In genomic region chr1:37664496-37664895, GRCm38 (mm10) we compare ENCODE assay signal across 33 mouse cellular contexts. TPM values are rescaled to one million over a fixed set of nuclear protein-coding genes. Genes with fewer than 3 reads are reported as not detected.
DNase-seq lines count a peak whose midpoint lies in the region; ATAC-seq and TF ChIP-seq lines count a peak whose summit lies in the region.
"Had no signal": no experiment of that assay in that cellular context is flagged by ENCODE, and none has a peak within 500 bp of the region (broad histone marks: within the 10 kb centered on the region; RNA-seq: fewer than 3 reads in every experiment).

No protein-coding gene starts in this region.

- H3K36me3 ChIP-seq in lung, embryonic 16.5 days (ENCODE audit: control insufficient read depth, insufficient read depth, low read length), result no peaks in the 10 kb centered on the region
- H3K36me3 ChIP-seq in intestine, embryonic 16.5 days (ENCODE audit: control insufficient read depth, insufficient read depth, low read length), result no peaks in the 10 kb centered on the region
- no peaks in the 10 kb centered on the region for H3K36me3 ChIP-seq in stomach, embryonic 16.5 days (ENCODE audit: control insufficient read depth, insufficient read depth, low read length)
- H3K36me3 ChIP-seq: embryonic facial prominence, embryonic 13.5 days; forebrain, embryonic 10.5 days; forebrain, embryonic 15.5 days; G1E; hindbrain, embryonic 12.5 days; limb, embryonic 13.5 days; liver, embryonic 12.5 days; midbrain, embryonic 12.5 days; neural tube, embryonic 12.5 days had no signal

- TF ChIP-seq CTCF in left cerebral cortex, adult 2 months (IDR thresholded peaks at IDR 0.05), result no peak

- no peak overlapping the region for H3K4me3 ChIP-seq in left cerebral cortex, adult 2 months
- H3K4me3 ChIP-seq in lung, embryonic 16.5 days (ENCODE audit: low read length), result peak overlapping the region; percentile 39
- H3K4me3 ChIP-seq in intestine, embryonic 16.5 days (ENCODE audit: low read length), result peak overlapping the region; percentile 44
- peak overlapping the region; percentile 18 for H3K4me3 ChIP-seq in stomach, embryonic 16.5 days (replicated peaks; ENCODE audit: low read length)
- H3K4me3 ChIP-seq: embryonic facial prominence, embryonic 13.5 days; forebrain, embryonic 10.5 days; forebrain, embryonic 15.5 days; gastrocnemius, adult 2 months; hindbrain, embryonic 12.5 days; limb, embryonic 13.5 days; liver, embryonic 12.5 days; megakaryocyte, embryonic 14.5 days; midbrain, embryonic 12.5 days; myocyte; neural tube, embryonic 12.5 days had no signal

- H3K9ac ChIP-seq in lung, embryonic 16.5 days (ENCODE audit: low read length), result no peak overlapping the region
- no peak overlapping the region for H3K9ac ChIP-seq in intestine, embryonic 16.5 days (ENCODE audit: low read depth, low read length)
- no peak overlapping the region for H3K9ac ChIP-seq in stomach, embryonic 16.5 days (ENCODE audit: low read length)
- H3K9ac ChIP-seq: embryonic facial prominence, embryonic 13.5 days; forebrain, embryonic 15.5 days; hindbrain, embryonic 12.5 days; limb, embryonic 13.5 days; liver, embryonic 12.5 days; midbrain, embryonic 12.5 days; neural tube, embryonic 12.5 days had no signal

- 56% methylated on average over 2 of the region's 2 CpGs for WGBS in lung, embryonic 16.5 days
- WGBS in intestine, embryonic 16.5 days, result 57% methylated on average over 2 of the region's 2 CpGs
- WGBS in stomach, embryonic 16.5 days, result 60% methylated on average over 2 of the region's 2 CpGs

- peaks cover 22% of the 10 kb centered on the region for H3K4me1 ChIP-seq in lung, embryonic 16.5 days (replicated peaks; ENCODE audit: control insufficient read depth, insufficient read depth, low read length)
- 0 out of 2 replicates have a peak, but pooled peaks cover 2% of the 10 kb centered on the region for H3K4me1 ChIP-seq in intestine, embryonic 16.5 days (ENCODE audit: control insufficient read depth, insufficient read depth, low read length)
- no peaks in the 10 kb centered on the region for H3K4me1 ChIP-seq in stomach, embryonic 16.5 days (ENCODE audit: control insufficient read depth, insufficient read depth, low read length)
- H3K4me1 ChIP-seq: embryonic facial prominence, embryonic 13.5 days; forebrain, embryonic 15.5 days; hindbrain, embryonic 12.5 days; limb, embryonic 13.5 days; midbrain, embryonic 12.5 days; neural tube, embryonic 12.5 days had no signal

- peak overlapping the region; percentile 57 for H3K4me2 ChIP-seq in lung, embryonic 16.5 days (ENCODE audit: low read depth, low read length)
- H3K4me2 ChIP-seq in intestine, embryonic 16.5 days (ENCODE audit: low read depth, low read length), result peak overlapping the region; percentile 51
- peak overlapping the region; percentile 51 for H3K4me2 ChIP-seq in stomach, embryonic 16.5 days (ENCODE audit: low read depth, low read length)
- H3K4me2 ChIP-seq: embryonic facial prominence, embryonic 13.5 days; forebrain, embryonic 15.5 days; heart, embryonic 11.5 days; hindbrain, embryonic 12.5 days; limb, embryonic 13.5 days; liver, embryonic 12.5 days; midbrain, embryonic 12.5 days; neural tube, embryonic 12.5 days had no signal

- 0 out of 2 replicates have a peak overlapping the region, but pooled peaks have one; percentile 28 for H3K27ac ChIP-seq in left cerebral cortex, adult 2 months
- H3K27ac ChIP-seq in lung, embryonic 16.5 days (ENCODE audit: low read length), result no peak overlapping the region
- H3K27ac ChIP-seq in intestine, embryonic 16.5 days (ENCODE audit: low read length), result no peak overlapping the region; the same call in 1 of the 2 replicates
- H3K27ac ChIP-seq in stomach, embryonic 16.5 days (ENCODE audit: low read length), result no peak overlapping the region
- H3K27ac ChIP-seq: embryonic facial prominence, embryonic 13.5 days; forebrain, embryonic 10.5 days; forebrain, embryonic 15.5 days; gastrocnemius, adult 2 months; hindbrain, embryonic 12.5 days; hindbrain, postnatal 0 days; limb, embryonic 13.5 days; liver, embryonic 12.5 days; midbrain, embryonic 12.5 days; neural tube, embryonic 12.5 days had no signal

- intact Hi-C loops in left cerebral cortex, adult 2 months (cut with DNase I), result no loop called here
- intact Hi-C loops in left cerebral cortex, postnatal 36 days (cut with DNase I), result no loop called here

- H3K27me3 ChIP-seq in lung, embryonic 16.5 days (ENCODE audit: control insufficient read depth, insufficient read depth, low read depth, low read length), result no peaks in the 10 kb centered on the region
- H3K27me3 ChIP-seq in intestine, embryonic 16.5 days (replicated peaks; ENCODE audit: control insufficient read depth, insufficient read depth, low read length), result no peaks in the 10 kb centered on the region
- H3K27me3 ChIP-seq in stomach, embryonic 16.5 days (ENCODE audit: control insufficient read depth, insufficient read depth, low read length), result no peaks in the 10 kb centered on the region
- H3K27me3 ChIP-seq: embryonic facial prominence, embryonic 13.5 days; forebrain, embryonic 15.5 days; hindbrain, embryonic 12.5 days; limb, embryonic 13.5 days; liver, embryonic 12.5 days; midbrain, embryonic 12.5 days had no signal

- H3K9me3 ChIP-seq in lung, embryonic 16.5 days (ENCODE audit: control insufficient read depth, low read length), result no peaks in the 10 kb centered on the region
- H3K9me3 ChIP-seq in intestine, embryonic 16.5 days (ENCODE audit: control insufficient read depth, low read length), result no peaks in the 10 kb centered on the region
- no peaks in the 10 kb centered on the region for H3K9me3 ChIP-seq in stomach, embryonic 16.5 days (replicated peaks; ENCODE audit: control insufficient read depth, low read length)
- H3K9me3 ChIP-seq: embryonic facial prominence, embryonic 13.5 days; forebrain, embryonic 10.5 days; forebrain, embryonic 15.5 days; G1E; hindbrain, embryonic 12.5 days; limb, embryonic 13.5 days; liver, embryonic 12.5 days; megakaryocyte, embryonic 14.5 days; midbrain, embryonic 12.5 days; neural tube, embryonic 12.5 days had no signal

- ATAC-seq in lung, embryonic 16.5 days (ENCODE audit: low read depth), result no peak
- ATAC-seq in intestine, embryonic 16.5 days, result no peak
- no peak for ATAC-seq in stomach, embryonic 16.5 days (ENCODE audit: insufficient read depth, low FRiP score)
- ATAC-seq: forebrain, embryonic 15.5 days; liver, embryonic 12.5 days had no signal

- no peak for DNase-seq in left cerebral cortex, adult 2 months (ENCODE audit: extremely low spot score in 1 of 2, low spot score in 2 of 2)
- DNase-seq in left cerebral cortex, adult 9 months (ENCODE audit: low spot score in 2 of 2), result no peak
- DNase-seq in lung, postnatal 10 days, result no peak
- DNase-seq in thymus, postnatal 25 days, result no peak
- no peak for DNase-seq in left cerebral cortex, postnatal 36 days (ENCODE audit: low spot score in 2 of 2)
- DNase-seq: adrenal gland, postnatal 25 days; cerebellum, adult 11-12 months; cerebellum, adult 9-11 months; embryo, embryonic 11 days; gastrocnemius, adult 2 months; gastrocnemius, postnatal 36 days; heart, adult 18-20 months; heart, postnatal 36 days; kidney, adult 2 months; kidney, postnatal 4 days; lung, postnatal 4 days; right cerebral cortex, postnatal 4 days had no signal

RNA-seq across cellular contexts. Expression of gene 2010300C02Rik, which starts 55.4 kb away (rescaled TPM):
- total RNA-seq in left cerebral cortex, adult 2 months (2021), result 100 to 1,000 TPM; 282 to 283 TPM
- 12.7 and 13.0 TPM in 2 replicates for polyA plus RNA-seq in lung, embryonic 16.5 days (2015; fragmentation: Nextera tagmentation; extraction: Ambion mirVana)
- 11.1 and 12.6 TPM in 2 replicates for polyA plus RNA-seq in intestine, embryonic 16.5 days (2015; fragmentation: Nextera tagmentation; extraction: Ambion mirVana)
- 10.3 and 11.9 TPM in 2 replicates for polyA plus RNA-seq in stomach, embryonic 16.5 days (2015; fragmentation: Nextera tagmentation; extraction: Ambion mirVana)
- 100 to 1,000 TPM; 268 to 288 TPM for total RNA-seq in left cerebral cortex, postnatal 36 days (2021)
- polyA plus RNA-seq: G1E, myocyte had no signal
